Mouse (Mus musculus): Measurements from ENCODE around the gene Dip2c.

- TF ChIP-seq CTCF (IDR thresholded peaks at IDR 0.05; ENCODE audit: low read depth) (no peak), EP300 (IDR thresholded peaks at IDR 0.05; ENCODE audit: low read depth) (no peak)
Measured at GRCm38 (mm10) chr13:9578456-9578855, 302.1 kb downstream of the Dip2c start.
